Mouse (Mus musculus): ENCODE data around the gene Nppb. TPM values are rescaled to one million over a fixed set of nuclear protein-coding genes. Genes with fewer than 3 reads are reported as not detected.

Gene Nppb
- polyA plus RNA-seq (2015; fragmentation: Nextera tagmentation; extraction: Ambion mirVana), result 0.42 and 0.62 TPM in 2 replicates

DNA sequence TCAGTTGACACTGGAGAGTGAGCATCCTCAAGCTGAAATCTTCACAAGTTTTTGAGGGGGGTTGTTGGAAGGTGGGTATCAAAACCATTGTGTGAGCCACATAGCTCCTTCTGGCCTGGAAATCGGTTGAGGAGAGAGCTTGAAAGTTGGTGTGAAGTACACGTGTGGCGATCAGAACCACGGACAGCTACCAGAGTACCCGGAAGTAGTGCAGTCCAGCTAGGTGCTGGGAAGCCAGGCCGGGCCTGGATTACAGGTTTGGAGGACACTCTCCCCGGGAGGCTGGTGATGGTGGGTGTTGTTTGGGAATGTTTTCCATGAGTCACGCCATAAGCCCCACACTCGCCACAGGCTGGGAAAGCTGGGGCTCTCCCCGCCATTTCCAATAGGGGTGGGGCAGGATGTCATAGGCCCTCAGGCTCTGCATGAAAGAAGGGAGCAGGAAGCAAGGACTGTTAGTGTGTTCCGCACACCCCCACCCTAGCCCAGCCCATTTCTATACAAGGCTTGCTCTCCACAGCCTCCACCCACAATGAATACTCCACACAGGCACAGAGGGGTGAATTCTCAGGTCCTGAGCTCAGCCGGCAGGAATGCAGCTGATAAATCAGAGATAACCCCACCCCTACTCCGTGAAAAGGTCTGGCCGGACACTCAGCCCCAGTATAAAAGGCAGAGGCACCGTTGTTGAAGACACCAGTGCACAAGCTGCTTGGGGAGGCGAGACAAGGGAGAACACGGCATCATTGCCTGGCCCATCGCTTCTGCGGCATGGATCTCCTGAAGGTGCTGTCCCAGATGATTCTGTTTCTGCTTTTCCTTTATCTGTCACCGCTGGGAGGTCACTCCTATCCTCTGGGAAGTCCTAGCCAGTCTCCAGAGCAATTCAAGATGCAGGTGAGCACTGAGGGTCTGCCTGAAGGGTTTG, at the start of gene Nppb:
TSS of gene Nppb (plus strand) at position 584 of the 928 bp plus-strand sequence.
- DNase-seq (ENCODE audit: low spot score), result no peak

DNA sequence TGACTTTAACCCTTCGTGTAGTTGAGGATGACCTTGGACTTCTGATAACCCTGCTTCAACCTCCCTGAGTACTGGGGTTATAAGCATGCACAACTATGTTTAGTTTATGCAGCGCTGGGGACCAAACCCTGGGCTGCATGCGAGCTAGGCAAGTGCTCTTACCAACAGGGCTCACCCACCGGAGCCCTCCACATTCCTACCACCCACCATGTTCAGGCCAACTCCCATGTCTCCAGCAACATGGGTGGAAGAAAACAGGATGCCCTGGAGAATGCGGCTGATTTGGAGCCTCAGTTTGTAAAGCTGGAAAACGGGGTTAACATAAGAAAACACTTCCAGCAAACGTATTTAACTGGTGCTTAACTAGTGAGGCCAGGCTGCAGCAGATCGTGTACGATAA, 49.7 kb upstream of the Nppb start:
- no peak for DNase-seq (ENCODE audit: low spot score)

DNA sequence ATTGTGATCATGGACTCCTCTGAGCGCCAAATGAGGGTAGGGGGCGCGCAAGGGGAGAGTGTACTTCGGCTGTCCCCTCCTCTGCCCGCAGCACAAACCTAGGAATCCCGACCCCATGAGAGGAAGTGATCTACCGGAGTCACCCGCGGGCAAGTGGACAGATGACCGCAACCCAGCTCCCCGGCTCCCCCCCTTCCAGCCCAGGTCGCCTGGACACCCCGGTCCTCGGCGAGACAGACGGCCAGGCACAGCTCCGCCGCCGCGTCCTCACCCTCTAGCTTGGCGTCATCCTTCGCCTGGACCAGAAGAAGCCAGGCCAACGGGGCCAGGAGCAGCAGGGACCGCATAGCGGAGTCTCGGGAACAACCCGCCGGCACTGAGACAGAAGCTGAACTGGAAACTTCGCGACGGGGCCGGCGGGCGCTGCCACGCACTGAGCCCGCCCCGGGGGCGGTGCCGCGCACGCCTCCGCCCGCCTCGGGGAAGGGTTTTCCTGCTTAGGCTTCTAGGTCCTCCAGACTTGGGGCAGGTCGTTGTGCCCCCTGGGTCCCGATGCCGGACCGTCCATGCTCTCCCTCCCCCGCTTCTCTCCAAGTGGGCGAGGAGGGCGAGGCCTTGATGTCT, 49.1 kb upstream of the Nppb start, which contains the start of gene Plod1:
TSS of gene Plod1 (minus strand) at position 437 of the 624 bp plus-strand sequence.
- peak; percentile 67 for DNase-seq (ENCODE audit: low spot score)

DNA sequence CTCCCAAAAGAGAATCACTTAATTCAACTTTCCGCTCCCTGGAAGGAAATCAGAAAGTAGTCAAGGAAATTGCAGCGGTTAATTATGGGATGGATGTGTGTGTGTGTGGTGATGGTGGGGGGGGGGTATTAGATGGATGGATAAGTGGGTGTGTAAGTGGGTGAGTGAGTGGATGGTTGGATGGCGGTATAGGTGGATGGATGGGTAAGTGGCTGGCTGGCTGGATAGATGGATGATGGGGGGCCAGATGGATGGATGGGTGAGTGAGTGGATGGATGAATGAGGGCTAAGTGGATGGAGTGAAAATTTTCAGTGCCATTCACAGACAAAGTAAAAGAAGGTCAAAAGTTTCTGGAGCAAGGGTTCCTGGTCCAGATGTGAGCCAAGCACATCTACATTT, 48.6 kb upstream of the Nppb start:
- DNase-seq (ENCODE audit: low spot score), result no peak

DNA sequence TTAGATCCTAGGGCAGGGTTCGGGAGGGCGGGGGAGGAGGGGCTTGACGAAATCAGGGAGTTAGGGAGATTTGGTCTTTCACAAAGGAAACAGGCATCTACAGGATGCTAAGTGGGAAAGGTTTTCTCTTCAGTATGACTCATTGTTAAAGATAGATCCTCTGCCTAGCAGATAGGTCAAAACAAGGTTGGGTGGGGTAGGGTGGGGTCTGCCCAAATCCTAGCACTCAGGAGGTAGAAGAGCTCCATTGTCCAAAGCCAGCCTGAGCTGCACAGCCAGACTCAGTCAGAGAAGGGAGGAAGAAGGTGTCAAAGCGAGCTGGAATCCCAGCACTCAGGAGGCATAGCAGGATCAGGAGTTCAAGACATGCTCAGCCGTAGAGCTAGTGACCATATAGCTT, 48.1 kb upstream of the Nppb start:
- DNase-seq (ENCODE audit: low spot score), result no peak

DNA sequence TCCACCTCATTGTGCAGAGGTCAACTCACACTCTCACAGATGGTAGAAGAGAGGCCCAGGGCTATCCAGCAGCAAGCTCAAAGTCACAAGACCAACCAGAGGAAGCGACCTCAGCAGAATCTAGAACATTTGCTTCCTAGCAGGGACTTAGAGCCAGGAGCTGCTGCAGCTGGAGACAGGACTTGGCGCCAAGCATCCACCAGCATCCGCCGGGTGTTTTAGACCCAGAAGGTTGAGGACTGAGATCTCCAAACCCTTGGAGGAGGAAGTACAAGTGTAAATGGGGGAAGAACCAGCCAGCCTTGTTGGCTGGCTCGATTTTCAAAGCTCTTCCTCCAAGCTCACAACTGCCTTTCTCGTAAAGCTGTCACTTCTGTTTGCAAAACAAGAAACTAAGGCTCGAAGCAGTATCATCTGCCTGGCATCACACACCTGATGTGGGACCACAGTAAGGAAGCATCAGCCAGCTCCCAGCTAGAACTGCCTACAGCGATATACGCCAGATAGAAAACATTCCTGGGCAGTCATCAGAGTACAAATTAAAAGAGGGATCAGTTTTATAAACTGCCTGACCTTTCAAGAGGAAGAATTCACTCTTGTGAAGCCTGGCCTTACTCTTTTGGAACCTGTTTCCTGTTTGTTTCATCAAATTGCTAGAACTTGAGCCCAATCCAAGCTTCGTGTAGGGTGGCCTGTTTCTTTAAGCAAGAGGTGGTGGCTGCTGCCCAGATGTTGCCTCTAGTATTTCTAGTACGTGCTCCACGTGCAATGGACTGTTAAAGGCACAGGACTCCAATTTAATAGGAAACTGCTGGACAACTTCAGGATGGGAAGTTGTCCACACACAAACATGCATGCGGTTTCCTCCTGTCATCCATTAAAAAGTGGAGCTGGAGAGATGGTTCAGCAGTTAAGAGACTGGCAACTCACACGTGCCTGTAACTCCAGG, 47.2 kb upstream of the Nppb start:
- no peak for DNase-seq (ENCODE audit: low spot score)

DNA sequence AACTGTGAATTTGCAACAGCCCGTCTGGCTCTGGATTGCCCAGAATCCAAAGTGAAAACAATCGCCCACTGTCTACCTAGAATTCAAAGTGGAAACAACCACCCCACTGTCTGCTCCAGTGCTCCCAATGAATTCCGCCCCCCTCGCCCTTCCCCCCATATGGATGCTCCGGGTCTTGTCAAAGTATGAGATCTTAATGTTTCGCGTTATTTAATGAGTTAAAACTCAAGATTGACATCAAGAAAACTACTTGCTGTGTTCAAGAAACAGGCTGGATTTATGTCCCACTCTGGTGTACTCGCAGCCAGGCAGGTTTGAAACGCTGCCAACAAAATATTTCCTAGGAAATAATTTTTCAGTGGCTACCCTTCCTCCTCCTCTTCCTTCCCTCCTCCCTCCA, 45.5 kb upstream of the Nppb start:
- DNase-seq (ENCODE audit: low spot score), result no peak

DNA sequence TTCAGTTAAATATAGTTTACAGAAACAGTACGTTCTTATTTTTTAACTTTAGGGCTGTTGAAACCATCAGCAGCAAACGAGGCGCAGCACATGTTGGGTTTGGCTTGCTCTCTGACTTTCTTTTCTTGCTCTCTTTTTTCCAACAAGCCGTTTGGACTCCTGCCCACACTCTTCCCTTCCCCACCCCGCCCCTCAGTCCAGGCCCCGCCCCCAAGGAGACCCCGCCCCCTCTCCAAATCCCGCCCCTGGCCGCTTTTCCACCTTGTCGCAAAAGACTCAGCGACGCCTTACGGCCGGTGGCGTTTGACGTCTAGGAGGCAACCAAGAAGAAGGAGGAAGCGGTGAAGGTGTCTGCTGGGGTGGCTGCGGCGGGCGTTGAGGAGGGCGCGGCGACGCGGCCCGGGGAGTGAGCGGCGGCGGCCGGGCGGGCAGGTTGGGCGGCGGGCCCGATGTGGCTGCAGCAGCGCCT, 45.0 kb upstream of the Nppb start, which contains the start of gene 2510039O18Rik:
TSS of gene 2510039O18Rik (plus strand) at position 320 of the 469 bp plus-strand sequence.
- peak; percentile 91 for DNase-seq (ENCODE audit: low spot score)

DNA sequence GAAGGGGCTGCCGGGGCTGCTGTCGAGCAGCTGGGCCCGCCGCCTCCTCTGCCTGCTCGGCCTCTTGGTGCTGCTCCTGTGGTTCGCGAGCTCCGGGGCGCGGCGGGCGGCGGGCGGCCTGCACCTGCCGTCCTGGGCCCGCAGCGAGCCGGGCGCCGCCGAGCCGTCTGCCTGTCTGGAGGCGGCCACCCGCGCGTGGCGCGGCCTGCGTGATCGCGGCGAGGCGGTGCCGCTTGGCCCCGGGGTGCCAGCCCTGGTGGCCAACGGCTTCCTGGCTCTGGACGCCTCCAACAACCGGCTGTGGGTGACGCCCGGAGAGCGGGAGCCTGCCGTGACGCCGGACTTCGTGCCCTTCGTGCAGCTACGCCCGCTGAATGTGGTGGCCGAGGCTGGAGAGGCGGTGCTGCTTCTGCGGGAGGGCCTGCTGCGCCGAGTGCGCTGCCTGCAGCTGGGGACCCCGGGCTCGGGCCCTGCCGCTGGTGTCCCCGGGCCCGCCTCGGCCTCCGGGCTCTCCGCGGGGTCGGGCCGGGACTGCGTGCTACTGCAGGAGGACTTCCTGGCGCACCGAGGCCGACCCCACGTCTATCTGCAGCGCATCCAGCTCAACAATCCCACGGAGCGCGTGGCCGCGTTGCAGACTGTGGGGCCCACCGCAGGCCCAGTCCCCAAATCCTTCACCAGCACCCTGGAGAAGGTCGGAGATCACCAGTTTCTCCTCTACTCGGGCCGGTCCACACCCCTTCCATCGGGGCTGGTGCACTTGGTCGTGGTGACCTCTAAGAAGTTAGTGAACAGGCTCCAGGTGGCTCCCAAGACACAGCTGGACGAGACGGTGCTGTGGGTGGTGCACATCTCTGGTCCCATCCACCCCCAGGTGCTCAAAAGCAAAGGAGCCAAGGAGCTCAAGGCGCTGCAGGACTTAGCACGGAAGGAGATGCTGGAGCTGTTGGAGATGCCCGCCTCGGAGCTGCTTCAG, 44.3 kb upstream of the Nppb start:
- peak; percentile 37 for DNase-seq (ENCODE audit: low spot score)

DNA sequence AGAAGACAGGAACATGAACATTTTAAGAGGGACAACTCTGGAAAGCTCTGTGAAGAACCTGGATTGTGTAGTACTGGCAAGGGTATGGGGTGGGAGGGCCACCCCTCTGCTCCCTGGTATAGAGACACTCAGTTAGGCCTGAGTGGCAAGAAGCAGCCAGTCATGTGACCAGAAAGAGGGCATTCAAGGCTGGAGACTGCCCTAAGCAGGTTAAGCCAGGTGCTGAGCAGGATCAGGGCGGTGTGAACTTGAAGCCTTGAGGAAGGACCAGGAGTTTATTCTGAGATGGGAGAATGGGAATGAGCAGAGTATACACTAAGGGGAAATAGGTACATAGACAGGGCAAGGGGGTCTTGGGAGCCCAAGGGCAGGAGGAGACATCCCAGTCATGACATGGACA, 42.6 kb upstream of the Nppb start:
- no peak for DNase-seq (ENCODE audit: low spot score)

DNA sequence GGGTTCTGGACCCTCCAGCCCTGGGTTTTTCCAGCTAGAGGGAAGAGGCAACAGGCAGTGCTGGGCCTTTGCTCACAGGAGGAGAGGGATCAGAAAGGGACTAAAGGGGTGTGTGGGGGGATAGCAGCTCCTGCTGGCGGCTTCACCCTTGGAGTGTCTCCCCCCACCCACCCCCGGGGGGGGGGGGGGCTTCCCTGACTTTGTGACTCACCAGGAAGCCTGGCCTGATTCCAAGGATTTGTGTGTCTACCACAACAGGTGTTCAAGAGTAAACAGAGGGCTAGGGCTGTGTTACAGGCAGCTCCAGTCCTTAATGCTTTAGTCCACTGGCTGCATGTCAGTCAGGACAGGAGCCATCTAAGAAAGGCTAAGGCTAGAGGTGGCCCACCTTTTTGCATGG, 38.1 kb upstream of the Nppb start:
- no peak for DNase-seq (ENCODE audit: low spot score)

DNA sequence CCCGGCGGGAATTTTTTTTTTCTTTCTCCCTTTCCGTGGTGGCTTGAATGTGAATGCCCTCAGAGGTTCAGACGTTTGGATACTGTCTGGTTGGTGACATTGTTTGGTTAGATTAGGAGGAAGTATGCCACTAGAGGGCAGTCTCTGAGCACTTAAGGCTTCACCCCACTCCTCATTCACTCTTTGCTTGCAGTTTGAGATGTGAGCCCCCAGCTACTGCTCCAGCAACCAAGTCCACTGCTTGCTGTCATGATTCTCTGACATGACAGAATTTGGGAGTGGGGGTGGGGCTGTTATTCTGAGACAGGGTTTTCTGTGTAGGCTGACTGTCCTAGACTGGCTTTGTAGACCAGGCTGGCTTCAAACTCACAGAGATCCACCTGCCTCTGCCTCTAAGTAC, 32.0 kb upstream of the Nppb start:
- DNase-seq (ENCODE audit: low spot score), result peak; percentile 56

DNA sequence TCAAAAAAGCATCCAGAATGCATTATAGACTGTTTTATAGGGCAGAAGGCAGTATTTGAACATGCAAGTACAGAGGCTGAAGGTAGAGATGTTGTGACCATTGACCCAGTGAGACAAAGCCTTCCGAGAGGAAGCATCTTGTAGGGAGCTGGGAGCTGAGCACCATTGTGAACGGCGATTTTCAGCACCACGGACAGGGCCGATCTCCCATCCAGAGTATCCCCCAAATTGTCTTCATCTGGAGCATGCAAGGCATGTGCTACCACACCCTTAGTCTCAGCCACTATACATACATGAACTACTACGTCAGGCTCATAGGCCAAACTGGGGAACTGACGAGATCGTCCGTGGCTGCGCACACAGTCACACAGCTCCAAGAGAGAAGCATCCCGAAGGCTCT, 28.4 kb upstream of the Nppb start:
- DNase-seq (ENCODE audit: low spot score), result no peak

DNA sequence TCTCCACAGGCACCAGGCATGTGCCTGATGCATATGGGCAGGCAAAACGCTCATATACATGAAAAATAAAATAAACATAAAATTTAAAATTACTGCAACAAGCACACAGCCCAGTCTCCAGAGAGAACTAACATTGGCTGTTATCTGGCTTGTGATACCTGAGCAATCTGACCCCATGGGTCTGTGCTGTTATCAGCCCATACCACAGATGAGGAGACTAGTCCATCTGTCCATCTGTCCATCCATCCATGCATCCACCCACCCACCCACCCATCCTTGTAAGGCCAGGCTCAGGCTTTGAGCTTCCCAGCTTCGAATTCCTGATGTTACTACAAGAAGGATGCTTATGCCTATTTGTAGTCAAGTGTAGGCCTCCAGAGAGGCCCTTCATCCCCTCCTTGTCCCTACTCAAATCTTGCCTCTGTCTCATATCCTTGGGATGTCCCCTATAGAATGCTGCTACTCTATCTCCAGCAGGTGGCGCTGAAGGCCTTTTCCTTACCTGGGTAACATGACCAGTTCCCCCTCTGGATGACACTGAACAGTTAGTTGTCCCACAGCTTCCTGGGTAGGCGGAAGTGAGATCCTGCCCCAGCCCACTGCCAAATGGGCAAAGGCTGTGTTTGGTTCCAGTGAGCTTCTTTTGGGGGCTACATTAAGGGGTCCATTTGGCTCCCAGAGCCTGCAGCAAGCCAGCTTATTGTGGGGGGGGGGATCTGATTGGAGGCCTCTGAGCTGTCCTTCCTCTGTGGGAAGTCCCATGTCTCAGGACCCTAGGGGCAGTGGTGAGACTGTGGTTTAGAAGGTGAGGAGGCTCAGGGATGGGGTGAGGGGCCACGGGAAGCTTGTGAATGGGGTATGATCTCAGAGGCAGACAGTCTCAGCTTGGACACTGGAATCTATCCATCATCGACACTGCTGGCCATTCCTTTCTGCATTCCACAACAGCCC, 25.4 kb upstream of the Nppb start:
- peak; percentile 75 for DNase-seq (ENCODE audit: low spot score)

DNA sequence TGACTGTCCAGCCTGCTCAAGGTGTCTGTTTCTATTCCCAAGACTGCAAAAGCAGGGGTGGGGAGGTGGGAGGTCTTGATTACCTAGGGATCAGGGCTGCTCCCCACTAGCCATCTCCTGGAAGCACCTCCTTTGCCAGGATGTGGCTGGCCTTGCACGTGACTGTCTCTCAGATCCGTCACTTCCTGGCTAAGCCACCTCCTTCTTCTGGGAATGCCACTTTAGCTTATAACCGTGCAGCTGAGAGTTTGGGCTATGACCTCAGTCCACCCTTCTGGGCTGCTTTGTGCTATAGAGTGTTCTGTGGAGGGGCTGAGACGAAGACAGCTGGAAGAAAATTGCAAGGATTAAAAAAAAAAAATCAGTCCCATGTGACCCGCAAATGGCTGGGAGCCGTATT, 22.8 kb upstream of the Nppb start:
- no peak for DNase-seq (ENCODE audit: low spot score)

DNA sequence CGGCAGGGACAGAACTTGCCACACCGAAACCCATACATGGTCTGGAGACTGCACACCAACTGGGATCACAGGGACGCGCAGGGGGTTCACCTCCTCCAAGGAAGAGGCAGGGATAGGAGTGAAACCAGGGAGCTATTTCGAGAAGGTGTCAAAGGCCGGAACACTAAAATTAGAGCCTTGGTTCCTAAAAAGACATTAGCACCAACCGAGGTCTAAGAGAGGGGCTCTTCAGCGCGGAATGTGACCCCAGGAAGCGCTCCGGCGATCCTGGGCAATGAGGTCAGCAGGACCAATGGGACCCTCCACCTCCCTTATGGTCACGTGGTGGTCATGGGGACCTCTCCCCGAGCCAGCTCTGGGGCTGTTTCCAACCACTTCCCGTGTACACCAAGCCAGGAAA, 22.0 kb upstream of the Nppb start:
- no peak for DNase-seq (ENCODE audit: low spot score)

DNA sequence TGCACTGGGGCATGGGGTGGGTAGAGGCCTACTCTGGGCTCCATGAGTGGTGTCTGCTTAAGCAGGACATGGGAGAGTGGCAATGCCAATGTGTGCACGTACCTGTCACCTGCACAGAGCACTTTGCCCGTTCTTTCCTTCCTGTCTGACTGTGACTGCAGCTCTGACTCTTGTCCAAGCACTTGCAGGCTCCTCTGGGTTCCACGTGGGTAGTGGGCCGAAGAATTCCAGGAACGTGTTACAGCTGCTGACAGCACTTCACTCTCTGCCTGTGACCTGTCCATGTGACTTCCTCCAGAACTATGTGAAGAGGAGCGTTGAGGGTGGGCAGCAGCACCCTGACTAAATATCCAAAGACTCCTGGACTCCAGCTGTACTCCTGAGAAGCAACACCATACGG, 19.9 kb upstream of the Nppb start:
- no peak for DNase-seq (ENCODE audit: low spot score)

DNA sequence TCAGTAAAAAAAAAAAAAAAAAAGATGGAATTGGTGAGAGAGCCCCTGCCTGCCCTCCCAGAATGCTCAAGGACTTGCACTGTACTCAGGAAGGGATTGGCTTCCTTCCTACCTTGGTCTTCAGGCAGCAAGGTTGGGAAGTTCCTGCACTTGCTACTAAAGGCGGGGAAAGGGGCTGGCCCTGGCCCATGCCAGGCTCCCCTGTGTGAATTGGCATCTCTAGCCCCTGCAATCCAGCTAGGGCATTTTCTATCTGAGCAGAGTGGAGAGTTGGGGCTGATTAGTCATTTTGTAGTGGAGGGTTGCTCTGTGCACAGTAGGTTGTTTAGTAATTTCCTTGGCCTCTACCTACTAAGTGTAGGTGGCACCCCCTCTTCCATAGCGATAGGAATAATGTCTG, 16.8 kb upstream of the Nppb start:
- no peak for DNase-seq (ENCODE audit: low spot score)

DNA sequence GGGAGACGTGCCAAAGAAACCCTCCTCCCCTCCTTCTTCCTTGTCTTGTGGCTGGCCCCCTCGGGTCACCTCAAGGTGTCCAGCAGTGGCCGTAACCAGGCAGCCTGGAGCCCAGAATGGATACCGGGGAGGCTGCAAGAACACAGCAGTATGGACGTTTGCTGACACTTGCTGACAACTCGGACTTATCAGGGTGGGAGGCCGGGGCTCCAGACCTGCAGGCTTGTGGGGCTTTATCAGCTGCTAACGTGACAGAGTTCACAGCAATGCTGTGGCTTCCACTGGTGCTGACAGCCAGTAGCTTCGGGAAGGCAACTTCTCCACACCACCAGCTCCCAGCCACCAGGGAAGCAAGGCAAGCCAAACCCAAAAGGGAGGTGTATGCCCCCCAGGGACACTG, 16.3 kb upstream of the Nppb start:
- DNase-seq (ENCODE audit: low spot score), result no peak
